Mouse (Mus musculus) kidney, embryonic 14.5 days (tissue): ENCODE measurements around the gene Ccdc43. TPM values are rescaled to one million over a fixed set of nuclear protein-coding genes. Genes with fewer than 3 reads are reported as not detected.

Experiments
- ATAC-seq: fragments of 200-750 bp; cut with Nextera tagmentation; 2 replicates; pipeline ENCODE4 v1.8.0; 2017; ENCODE audit warnings: moderate number of reproducible peaks, mild to moderate bottlenecking, moderate TSS enrichment, moderate library complexity; ENCODE audit not compliant: low FRiP score, low TSS enrichment
- H3K27ac ChIP-seq: fragments of 300-500 bp; sonication (generic); 2 replicates; pipeline ENCODE4 v1.5.1; 2014; ENCODE audit warnings: low read depth, mild to moderate bottlenecking, low read length, moderate library complexity, mixed read lengths
- H3K27me3 ChIP-seq: fragments of 300-500 bp; sonication (generic); 2 replicates; pipeline ENCODE4 v1.6.1; 2014; ENCODE audit warnings: mild to moderate bottlenecking, low read length; ENCODE audit not compliant: control insufficient read depth, insufficient read depth
- H3K36me3 ChIP-seq: fragments of 300-500 bp; sonication (generic); 2 replicates; pipeline ENCODE4 v1.6.1; 2014; ENCODE audit warnings: low read length, mixed read lengths; ENCODE audit not compliant: control insufficient read depth, insufficient read depth
- H3K4me1 ChIP-seq: fragments of 300-500 bp; sonication (generic); 2 replicates; pipeline ENCODE4 v1.6.1; 2014; ENCODE audit warnings: low read length, mixed read lengths; ENCODE audit not compliant: control insufficient read depth, insufficient read depth
- H3K4me2 ChIP-seq: fragments of 300-500 bp; sonication (generic); replicated peaks from 2 replicates; pipeline ENCODE4 v1.6.1; 2014; ENCODE audit warnings: low read depth, mild to moderate bottlenecking, low read length
- H3K4me3 ChIP-seq: fragments of 300-500 bp; sonication (generic); 2 replicates; pipeline ENCODE4 v1.5.1; 2014; ENCODE audit warnings: mild to moderate bottlenecking, low read length
- H3K9ac ChIP-seq: fragments of 300-500 bp; sonication (generic); 2 replicates; pipeline ENCODE4 v1.6.1; 2014; ENCODE audit warnings: low read depth, mild to moderate bottlenecking, low read length, moderate library complexity
- H3K9me3 ChIP-seq: fragments of 300-500 bp; sonication (generic); 2 replicates; pipeline ENCODE4 v1.6.1; 2016; ENCODE audit warnings: low read length; ENCODE audit not compliant: control insufficient read depth
- WGBS: fragments of 180-500 bp; shearing (Covaris S2); extraction: QIAGEN DNeasy Blood & Tissue Kit; methylation state at CpG from one replicate; pipeline ENCODE4 v1.1.7; 2014; 5-methylcytosine and 5-hydroxymethylcytosine counted together
- microRNA-seq: library from miRNA; unstranded; fragments of <30 nt; microRNA quantifications from one replicate; pipeline ENCODE4, GENCODE M21; 2016
- polyA plus RNA-seq: library from polyadenylated mRNA; unstranded; fragments of >200 nt; fragmentation: Nextera tagmentation; extraction: Ambion mirVana; gene quantifications from 2 replicates; pipeline ENCODE4 v1.2.1, GENCODE M21; 2014

Ccdc43 gene
- polyA plus RNA-seq, 1 experiment from 2014 or later, result 55.4 TPM

DNA sequence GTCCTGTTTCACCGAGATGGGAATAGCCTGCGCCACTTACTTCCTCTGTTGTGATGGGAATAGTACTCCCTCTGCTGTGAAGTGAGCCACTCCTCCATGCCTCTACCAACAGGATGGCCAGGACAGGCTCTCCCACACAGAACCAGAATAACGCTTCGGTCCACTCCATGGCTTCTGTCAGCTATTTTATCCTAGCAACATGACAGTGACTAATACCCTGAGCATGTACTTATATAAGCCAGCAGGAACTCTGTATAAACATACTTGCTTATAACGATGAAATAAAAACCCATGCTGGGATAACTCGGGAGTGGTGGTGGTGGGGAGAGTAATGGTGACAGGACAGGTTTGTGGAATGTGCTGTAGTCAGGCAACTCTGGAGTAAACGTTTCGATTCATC lies 41.7 kb downstream of the Ccdc43 start:
- Histone ChIP-seq H3K9me3 (no peaks in the 10 kb centered on the region), H3K9ac (no peak overlapping the region), H3K4me1 (0 out of 2 replicates have a peak, but pooled peaks cover 4% of the 10 kb centered on the region), H3K36me3 (no peaks in the 10 kb centered on the region), H3K4me3 (no peak overlapping the region), H3K4me2 (no peak overlapping the region), H3K27me3 (no peaks in the 10 kb centered on the region), H3K27ac (no peak overlapping the region)
- no peak for ATAC-seq
- WGBS, result 44% methylated on average over 8 of the region's 8 CpGs

DNA sequence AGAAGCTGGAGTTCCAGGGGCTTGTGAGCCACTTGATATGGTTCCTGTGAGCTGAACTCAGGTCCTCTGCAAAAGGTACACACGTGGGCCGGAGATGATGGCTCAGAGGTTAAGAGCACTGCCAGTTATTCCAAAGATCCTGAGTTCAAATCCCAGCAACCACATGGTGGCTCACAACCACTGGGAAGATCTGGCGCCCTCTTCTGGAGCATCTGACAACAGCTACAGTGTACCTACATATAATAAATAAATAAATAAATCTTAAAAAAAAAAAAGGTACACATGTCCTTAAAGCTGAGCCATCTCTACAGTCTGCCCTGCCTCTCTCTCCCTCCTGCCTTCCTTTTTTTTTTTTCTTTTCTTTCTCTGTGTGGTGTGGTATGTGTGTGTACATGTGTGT lies 44.7 kb downstream of the Ccdc43 start:
- Histone ChIP-seq H3K9ac (no peak overlapping the region), H3K4me2 (no peak overlapping the region), H3K9me3 (no peaks in the 10 kb centered on the region), H3K4me3 (no peak overlapping the region), H3K36me3 (no peaks in the 10 kb centered on the region), H3K27ac (no peak overlapping the region), H3K4me1 (0 out of 2 replicates have a peak, but pooled peaks cover 4% of the 10 kb centered on the region), H3K27me3 (no peaks in the 10 kb centered on the region)
- ATAC-seq, result no peak
- WGBS, result 79% methylated on average over 3 of the region's 3 CpGs

DNA sequence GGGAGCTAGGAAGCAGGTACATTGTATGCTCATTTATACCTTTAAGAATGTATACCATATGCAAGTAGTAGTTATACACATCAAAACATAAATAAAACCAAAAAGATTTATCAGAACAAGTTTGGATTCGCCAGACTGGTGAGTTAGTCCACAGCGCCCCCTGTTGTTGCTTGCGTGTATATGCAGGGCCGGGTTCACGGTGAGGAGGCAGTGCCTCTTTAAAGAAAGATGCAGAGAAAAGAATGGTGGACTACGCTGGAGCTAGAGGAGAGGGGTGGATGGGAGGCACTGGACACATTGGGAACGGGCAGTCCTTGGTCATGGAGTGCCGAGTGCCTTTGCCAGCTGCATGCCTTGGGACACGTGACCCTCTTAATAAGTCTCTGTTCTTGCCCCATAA lies 46.2 kb downstream of the Ccdc43 start:
- Histone ChIP-seq H3K4me3 (no peak overlapping the region), H3K4me1 (0 out of 2 replicates have a peak, but pooled peaks cover 4% of the 10 kb centered on the region), H3K36me3 (no peaks in the 10 kb centered on the region), H3K9me3 (no peaks in the 10 kb centered on the region), H3K4me2 (no peak overlapping the region), H3K27me3 (no peaks in the 10 kb centered on the region), H3K27ac (no peak overlapping the region), H3K9ac (no peak overlapping the region)
- peak; percentile 66; the same call in 1 of the 2 replicates for ATAC-seq
- WGBS, result 5% methylated on average over 9 of the region's 9 CpGs

DNA sequence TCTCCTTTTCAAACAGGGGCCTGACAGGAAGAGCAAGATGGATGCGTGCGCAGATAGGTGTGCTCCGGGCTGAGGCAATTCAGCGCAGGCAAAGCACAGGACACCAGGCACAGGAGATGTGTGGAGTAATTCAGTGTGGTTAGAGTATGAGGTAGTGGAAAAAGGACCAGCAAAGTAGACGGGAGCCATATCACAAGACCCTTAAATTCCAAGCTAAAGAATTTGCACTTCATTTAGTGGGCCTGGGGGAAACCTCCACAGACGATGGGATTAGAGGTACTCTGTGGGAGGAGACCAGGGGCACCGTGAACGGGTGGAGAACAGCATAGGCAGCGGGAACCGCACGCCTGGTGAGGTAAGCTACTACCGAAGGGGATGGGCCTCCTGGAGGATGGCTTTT lies 49.7 kb downstream of the Ccdc43 start:
- H3K36me3 ChIP-seq, result no peaks in the 10 kb centered on the region
- no peak for ATAC-seq
- WGBS, result 68% methylated on average over 12 of the region's 12 CpGs
- H3K4me2 ChIP-seq, result no peak overlapping the region
- H3K27ac ChIP-seq, result no peak overlapping the region
- no peaks in the 10 kb centered on the region for H3K4me1 ChIP-seq
- H3K9me3 ChIP-seq, result no peaks in the 10 kb centered on the region
- no peaks in the 10 kb centered on the region for H3K27me3 ChIP-seq
- no peak overlapping the region for H3K4me3 ChIP-seq
- H3K9ac ChIP-seq, result no peak overlapping the region

DNA sequence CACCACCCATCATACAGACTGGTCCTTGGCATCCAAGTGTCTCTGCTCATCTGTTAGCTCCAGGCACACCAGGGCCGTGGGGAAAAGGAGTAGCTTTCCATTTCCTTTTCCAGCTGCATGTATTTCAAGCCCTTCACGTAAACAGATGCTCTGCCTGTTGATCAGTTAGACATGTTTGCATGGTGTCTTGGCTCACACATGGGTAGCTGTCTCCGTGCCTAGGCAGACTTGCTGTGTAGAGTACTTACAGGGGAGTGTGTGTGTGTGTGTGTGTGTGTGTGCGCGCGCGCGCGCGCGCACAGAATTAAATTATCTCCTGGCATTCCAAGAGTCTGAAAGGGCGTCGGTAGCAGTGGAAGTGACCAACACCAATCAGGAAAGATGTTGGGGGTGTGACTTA lies 51.4 kb downstream of the Ccdc43 start:
- Histone ChIP-seq H3K27ac (no peak overlapping the region), H3K4me2 (no peak overlapping the region), H3K36me3 (no peaks in the 10 kb centered on the region), H3K27me3 (no peaks in the 10 kb centered on the region), H3K4me1 (no peaks in the 10 kb centered on the region), H3K4me3 (no peak overlapping the region), H3K9me3 (no peaks in the 10 kb centered on the region), H3K9ac (no peak overlapping the region)
- ATAC-seq, result no peak
- WGBS, result 89% methylated on average over 13 of the region's 13 CpGs

DNA sequence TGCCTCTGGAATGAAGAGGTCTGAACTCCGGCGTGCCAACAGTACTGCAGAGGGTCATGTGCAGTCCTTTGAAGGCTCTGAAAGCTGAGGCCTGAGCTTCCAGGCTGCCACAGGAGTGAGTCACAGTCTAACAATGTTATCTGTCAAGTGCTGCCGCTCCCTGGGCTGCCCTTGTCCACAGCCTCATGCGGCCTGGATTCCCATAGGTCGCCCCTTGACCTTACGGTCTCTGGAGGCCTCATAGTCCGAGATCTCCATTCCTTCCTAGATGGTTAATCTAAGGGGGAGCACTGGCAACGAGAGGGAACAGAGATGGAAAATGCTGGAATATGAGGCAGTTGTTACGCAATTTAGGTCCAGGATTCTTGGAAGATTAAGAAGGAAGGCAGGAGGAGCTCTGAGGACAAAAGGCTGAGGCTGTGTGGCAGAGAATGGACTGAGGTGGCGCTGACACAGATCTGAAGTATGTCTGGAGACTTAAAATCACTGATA lies 53.6 kb downstream of the Ccdc43 start:
- Histone ChIP-seq H3K36me3 (no peaks in the 10 kb centered on the region), H3K27ac (no peak overlapping the region), H3K4me2 (no peak overlapping the region), H3K4me3 (no peak overlapping the region), H3K9me3 (no peaks in the 10 kb centered on the region), H3K4me1 (peaks cover 7% of the 10 kb centered on the region), H3K9ac (no peak overlapping the region), H3K27me3 (no peaks in the 10 kb centered on the region)
- WGBS, result 46% methylated on average over 10 of the region's 10 CpGs
- no peak for ATAC-seq

DNA sequence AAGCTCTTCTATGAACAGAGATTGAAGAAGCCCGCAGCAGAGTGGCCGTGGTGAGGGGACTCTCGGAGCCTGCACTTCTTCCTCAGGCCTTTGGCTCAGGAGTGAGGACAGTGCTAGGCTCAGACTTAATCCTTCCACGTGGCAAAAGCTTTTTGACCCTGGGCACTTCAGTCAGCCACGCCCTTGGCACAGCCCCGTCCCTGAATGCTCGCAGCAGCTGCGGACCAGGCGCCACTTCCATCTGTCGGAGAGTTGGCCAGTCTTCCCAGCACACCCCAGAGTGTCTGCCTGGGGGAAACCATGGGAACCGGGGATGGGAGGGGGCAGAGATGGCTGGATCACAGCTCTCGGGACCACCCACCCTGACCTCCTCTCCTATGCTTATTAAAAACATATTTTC lies 60.7 kb downstream of the Ccdc43 start:
- no peak for ATAC-seq
- no peaks in the 10 kb centered on the region for H3K9me3 ChIP-seq
- no peak overlapping the region for H3K4me2 ChIP-seq
- H3K4me1 ChIP-seq, result peaks cover 17% of the 10 kb centered on the region
- no peak overlapping the region for H3K4me3 ChIP-seq
- no peaks in the 10 kb centered on the region for H3K27me3 ChIP-seq
- H3K9ac ChIP-seq, result no peak overlapping the region
- WGBS, result 71% methylated on average over 12 of the region's 12 CpGs
- H3K36me3 ChIP-seq, result no peaks in the 10 kb centered on the region
- no peak overlapping the region for H3K27ac ChIP-seq

Small RNA genes within 50 kb of the gene (microRNA-seq; reads per million reads assigned to microRNA genes)
- not detected for gene Gm22920

Other genes with a start within 250 kb of the Ccdc43 start
- 5.8 and 6.4 TPM in 2 replicates for gene Itga2b, start 227.7 kb downstream of the Ccdc43 start, polyA plus RNA-seq
- gene Gpatch8, start 141.4 kb downstream of the Ccdc43 start, polyA plus RNA-seq, result 37.3 and 60.6 TPM in 2 replicates
- gene Gm11627, start 118.3 kb downstream of the Ccdc43 start, polyA plus RNA-seq, result 5.7 and 8.3 TPM in 2 replicates
- 41.7 and 49.7 TPM in 2 replicates for gene Fzd2, start 93.4 kb downstream of the Ccdc43 start, polyA plus RNA-seq
- 0.40 and 1.4 TPM in 2 replicates for gene Meioc, start 34.1 kb downstream of the Ccdc43 start, polyA plus RNA-seq
- 3.5 and 7.8 TPM in 2 replicates for gene Adam11, start 63.7 kb upstream of the Ccdc43 start, polyA plus RNA-seq
- 63.0 and 69.6 TPM in 2 replicates for gene Gjc1, start 121.9 kb upstream of the Ccdc43 start, polyA plus RNA-seq
- 0.44 TPM in 1 of 2 replicates, not detected in the other for gene Higd1b, start 138.1 kb upstream of the Ccdc43 start, polyA plus RNA-seq
- gene Eftud2, start 183.2 kb upstream of the Ccdc43 start, polyA plus RNA-seq, result 159 and 250 TPM in 2 replicates
- 1.1 and 1.8 TPM in 2 replicates for gene Ccdc103, start 183.4 kb upstream of the Ccdc43 start, polyA plus RNA-seq
- gene Fam187a, start 187.4 kb upstream of the Ccdc43 start, polyA plus RNA-seq, result not detected in 2 replicates
- gene Gfap, start 203.1 kb upstream of the Ccdc43 start, polyA plus RNA-seq, result 0.29 and 0.31 TPM in 2 replicates
- gene Kif18b, start 227.3 kb upstream of the Ccdc43 start, polyA plus RNA-seq, result 8.3 and 13.0 TPM in 2 replicates
- 6.7 and 8.3 TPM in 2 replicates for gene C1ql1, start 248.9 kb upstream of the Ccdc43 start, polyA plus RNA-seq